In the genomic region with DNA sequence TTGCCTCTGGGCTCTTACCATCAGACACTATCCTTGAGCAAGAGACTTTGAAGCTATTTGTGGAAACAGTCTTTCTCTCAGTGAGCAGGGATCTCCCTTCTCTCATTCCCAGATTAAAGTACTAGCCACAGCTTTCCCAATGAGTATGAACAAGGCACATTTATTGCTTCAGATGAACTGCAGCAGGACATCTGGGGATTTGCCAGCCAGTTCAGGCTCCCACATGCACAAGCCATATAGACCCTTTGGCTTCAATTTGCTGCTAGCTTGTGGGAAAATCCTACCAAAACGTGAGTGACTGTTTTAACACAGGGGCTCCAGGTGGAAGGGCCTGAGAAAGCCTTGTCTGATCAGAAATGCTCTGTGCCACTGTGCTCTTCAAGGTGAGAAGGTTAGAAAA, we compare ENCODE assay signal across 23 mouse cellular contexts.
"Had no signal": no experiment of that assay in that cellular context is flagged by ENCODE, and none has a peak within 500 bp of the region (broad histone marks: within the 10 kb centered on the region; RNA-seq: fewer than 3 reads in every experiment).

No protein-coding gene starts in this region.

- H3K27ac ChIP-seq: embryonic facial prominence, embryonic 10.5 days; embryonic facial prominence, embryonic 12.5 days; embryonic facial prominence, embryonic 13.5 days; embryonic facial prominence, embryonic 15.5 days; forebrain, embryonic 10.5 days; forebrain, embryonic 12.5 days; forebrain, embryonic 13.5 days; forebrain, embryonic 15.5 days; gastrocnemius, adult 2 months; heart, adult 2 months; heart, embryonic 10.5 days had no signal

- DNase-seq: cerebellum, adult 8-10 months; cerebellum, adult 9-11 months; cerebellum, postnatal 36 days; embryo, embryonic 11 days; forebrain, postnatal 0 days; gastrocnemius, adult 2 months; gastrocnemius, postnatal 10 days; gastrocnemius, postnatal 14 days; gastrocnemius, postnatal 25 days; gastrocnemius, postnatal 36 days; heart, adult 11 months; heart, adult 18-20 months; heart, adult 2 months had no signal

- H3K27me3 ChIP-seq: embryonic facial prominence, embryonic 12.5 days; embryonic facial prominence, embryonic 13.5 days; embryonic facial prominence, embryonic 15.5 days; forebrain, embryonic 12.5 days; forebrain, embryonic 13.5 days; forebrain, embryonic 15.5 days had no signal

- H3K4me3 ChIP-seq: embryonic facial prominence, embryonic 10.5 days; embryonic facial prominence, embryonic 12.5 days; embryonic facial prominence, embryonic 13.5 days; embryonic facial prominence, embryonic 15.5 days; erythroblast, embryonic 14.5 days; forebrain, embryonic 10.5 days; forebrain, embryonic 12.5 days; forebrain, embryonic 13.5 days; forebrain, embryonic 15.5 days; gastrocnemius, adult 2 months; heart, adult 2 months; heart, embryonic 10.5 days had no signal

- H3K4me1 ChIP-seq: embryonic facial prominence, embryonic 10.5 days; embryonic facial prominence, embryonic 12.5 days; embryonic facial prominence, embryonic 13.5 days; embryonic facial prominence, embryonic 15.5 days; forebrain, embryonic 10.5 days; forebrain, embryonic 12.5 days; forebrain, embryonic 13.5 days; forebrain, embryonic 15.5 days; heart, embryonic 10.5 days had no signal
